Mouse (Mus musculus): Measurements from ENCODE around the gene Sorbs1. TPM values are rescaled to one million over a fixed set of nuclear protein-coding genes. Genes with fewer than 3 reads are reported as not detected.

The Sorbs1 gene
- total RNA-seq, 1 experiment from 2014 or later: 5.8 TPM

- ATAC-seq (replicated peaks; ENCODE audit: low read depth, poor library complexity, severe bottlenecking): peak; percentile 84
These were observed 122.1 kb downstream of the Sorbs1 start for GRCm38 (mm10) chr19:40391469-40391868.

DNA sequence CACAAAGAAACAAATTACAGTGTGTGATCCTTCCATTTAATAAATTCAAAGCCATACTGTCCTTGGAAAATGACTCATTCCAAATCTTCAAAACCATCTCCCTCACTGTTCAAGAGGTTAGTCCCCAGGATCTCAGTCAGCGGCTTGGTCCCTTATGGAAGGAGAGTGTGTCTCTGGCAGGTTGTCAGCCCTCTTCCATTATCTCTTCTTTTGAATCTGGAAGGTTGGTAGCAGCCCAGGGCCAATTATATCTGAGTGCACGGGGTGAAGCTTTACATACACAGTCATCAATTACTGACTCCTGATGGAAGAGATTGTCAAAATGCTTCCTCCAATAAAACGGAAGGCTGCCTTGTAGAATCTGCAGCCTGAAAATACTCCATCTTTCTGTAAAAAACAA lies 126.7 kb downstream of the Sorbs1 start:
- ATAC-seq (replicated peaks; ENCODE audit: low read depth, poor library complexity, severe bottlenecking): no peak

DNA sequence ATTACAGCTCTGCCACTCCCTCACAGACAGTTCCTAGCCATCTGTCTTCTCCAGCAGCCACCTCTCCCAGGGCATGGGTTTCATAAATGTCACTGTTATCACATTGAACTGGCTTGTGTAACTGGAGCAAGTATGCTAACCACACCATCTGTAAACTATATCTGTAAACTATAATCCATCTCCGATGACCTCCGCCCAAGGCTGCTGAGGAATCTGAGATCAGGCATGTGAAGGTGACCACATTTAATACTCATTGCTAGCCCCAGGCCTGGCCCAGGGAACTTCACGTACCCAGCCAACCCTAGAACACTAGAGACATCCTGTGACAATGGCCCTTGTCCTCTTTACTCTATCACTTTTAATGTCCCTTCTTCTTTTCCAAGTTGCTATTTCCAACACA lies 128.2 kb downstream of the Sorbs1 start:
- no peak for ATAC-seq (replicated peaks; ENCODE audit: low read depth, poor library complexity, severe bottlenecking)

GRCm38 (mm10) chr19:40383931-40384330 lies 129.6 kb downstream of the Sorbs1 start:
- 0 out of 2 replicates have a peak, but pooled peaks have one; percentile 37 for ATAC-seq (replicated peaks; ENCODE audit: low read depth, poor library complexity, severe bottlenecking)

DNA sequence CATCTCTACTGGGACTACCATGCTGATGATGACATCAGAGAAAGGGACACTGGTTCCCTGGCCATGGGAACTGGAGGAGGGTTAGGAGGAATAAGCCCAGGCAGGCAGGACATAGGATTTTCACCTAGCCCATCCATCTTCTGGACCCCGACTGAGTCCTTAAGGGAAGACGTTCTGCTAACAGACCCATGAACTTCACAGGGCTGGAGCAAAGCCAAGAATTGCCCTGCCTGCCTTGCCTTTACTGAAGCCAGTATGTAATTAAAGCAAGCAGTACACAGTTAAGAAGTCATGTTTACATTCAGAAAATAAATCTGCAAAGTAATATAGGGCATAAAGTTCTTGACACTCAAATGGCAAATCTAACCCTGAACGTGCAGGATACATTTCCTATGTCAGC lies 132.9 kb downstream of the Sorbs1 start:
- ATAC-seq (replicated peaks; ENCODE audit: low read depth, poor library complexity, severe bottlenecking): no peak

- no peak for ATAC-seq (replicated peaks; ENCODE audit: low read depth, poor library complexity, severe bottlenecking)
These were observed 133.6 kb downstream of the Sorbs1 start for GRCm38 (mm10) chr19:40380005-40380404.

GRCm38 (mm10) chr19:40379081-40379480 lies 134.5 kb downstream of the Sorbs1 start:
- ATAC-seq (replicated peaks; ENCODE audit: low read depth, poor library complexity, severe bottlenecking): no peak

DNA sequence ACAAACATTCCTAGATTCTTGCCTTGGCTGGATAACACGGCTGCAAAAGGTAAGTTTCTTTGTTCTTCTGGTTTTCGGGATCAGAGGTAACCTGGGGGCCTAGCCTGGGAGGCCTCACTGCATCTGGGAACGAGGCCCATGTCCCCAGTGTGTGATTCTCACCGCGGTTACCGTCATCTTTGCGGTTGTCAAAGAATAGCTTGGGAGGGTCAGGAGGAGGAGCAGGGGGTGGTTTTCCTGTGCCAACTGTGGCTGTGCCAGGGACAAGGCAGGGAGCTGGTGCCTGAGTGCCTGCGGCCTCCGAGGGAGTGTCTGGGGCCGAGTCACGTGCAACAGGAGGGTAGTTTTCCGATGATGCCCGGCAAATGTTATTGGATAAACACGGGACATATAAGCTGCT lies 135.9 kb downstream of the Sorbs1 start:
- no peak for ATAC-seq (replicated peaks; ENCODE audit: low read depth, poor library complexity, severe bottlenecking)

DNA sequence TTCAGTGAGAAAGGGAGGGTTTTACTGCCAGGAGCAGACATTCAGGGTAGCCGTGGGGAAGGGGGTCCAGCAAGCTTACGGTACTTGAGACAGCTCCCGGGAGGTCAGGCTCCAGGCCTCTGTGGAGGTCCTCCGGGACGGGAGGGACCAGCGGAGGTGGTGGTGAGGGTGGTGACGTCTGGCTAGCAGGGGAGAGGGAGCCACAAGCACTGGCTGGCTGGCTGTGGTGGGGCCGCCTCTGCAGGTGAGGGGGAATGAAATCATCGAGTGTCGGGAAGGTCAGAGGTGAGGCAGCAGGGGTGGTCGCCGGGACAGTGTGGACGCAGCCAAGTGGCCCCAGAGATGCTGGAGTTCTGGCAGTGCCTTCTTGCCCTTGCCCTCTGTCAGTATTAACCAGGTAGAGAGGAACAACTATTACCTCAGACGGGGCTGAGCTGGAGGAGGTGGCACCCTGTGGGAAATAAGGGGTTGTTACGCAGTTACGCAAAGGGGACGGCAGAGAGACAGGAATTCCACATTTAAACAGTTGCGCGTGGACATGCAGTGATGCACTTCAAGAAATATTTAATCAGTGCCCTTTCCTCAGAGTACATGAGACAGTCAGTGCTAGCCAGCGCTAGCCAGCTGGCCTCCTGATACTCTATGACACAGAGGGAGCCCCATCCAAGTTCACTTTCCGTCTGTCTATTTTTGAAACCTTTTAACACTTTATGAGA lies 136.9 kb downstream of the Sorbs1 start:
- ATAC-seq (replicated peaks; ENCODE audit: low read depth, poor library complexity, severe bottlenecking): no peak

DNA sequence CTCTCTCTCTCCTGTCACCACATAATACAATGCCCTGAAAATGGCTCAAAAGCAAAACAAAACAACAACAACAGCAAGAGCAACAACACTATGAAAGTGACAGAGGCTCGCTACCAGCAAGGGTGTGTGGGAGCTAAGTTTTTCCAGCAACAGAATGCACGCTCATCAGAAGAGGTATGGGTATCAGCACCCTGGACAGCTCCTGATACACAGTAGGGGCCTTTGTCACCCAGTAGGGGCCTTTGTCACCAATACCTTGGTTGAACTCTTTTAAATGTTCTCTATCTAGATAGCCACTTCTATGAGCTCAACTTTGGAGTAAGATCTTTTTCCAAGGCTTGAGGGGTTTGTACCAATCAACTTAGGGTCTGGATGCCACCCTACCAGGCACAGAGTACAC lies 138.9 kb downstream of the Sorbs1 start:
- ATAC-seq (replicated peaks; ENCODE audit: low read depth, poor library complexity, severe bottlenecking): no peak

DNA sequence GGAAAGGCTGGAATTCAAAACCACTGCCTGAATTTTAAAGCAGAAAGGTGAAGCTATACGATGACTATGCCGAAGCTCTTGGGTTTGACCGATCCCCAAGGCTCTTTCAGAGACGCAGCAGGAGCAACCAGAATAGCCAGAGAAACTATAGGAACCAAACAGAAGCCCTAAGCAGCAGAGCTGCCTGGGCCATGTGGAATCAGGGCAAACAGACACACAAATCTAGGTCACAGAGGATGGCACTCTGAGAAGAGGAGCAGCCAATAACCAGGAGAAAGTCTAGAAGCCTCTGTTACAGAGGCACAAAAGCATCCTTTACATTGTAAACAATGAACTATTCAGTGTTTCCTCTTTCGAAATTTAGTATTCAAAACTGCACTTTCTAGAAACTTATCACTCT lies 140.9 kb downstream of the Sorbs1 start:
- no peak for ATAC-seq (replicated peaks; ENCODE audit: low read depth, poor library complexity, severe bottlenecking)

DNA sequence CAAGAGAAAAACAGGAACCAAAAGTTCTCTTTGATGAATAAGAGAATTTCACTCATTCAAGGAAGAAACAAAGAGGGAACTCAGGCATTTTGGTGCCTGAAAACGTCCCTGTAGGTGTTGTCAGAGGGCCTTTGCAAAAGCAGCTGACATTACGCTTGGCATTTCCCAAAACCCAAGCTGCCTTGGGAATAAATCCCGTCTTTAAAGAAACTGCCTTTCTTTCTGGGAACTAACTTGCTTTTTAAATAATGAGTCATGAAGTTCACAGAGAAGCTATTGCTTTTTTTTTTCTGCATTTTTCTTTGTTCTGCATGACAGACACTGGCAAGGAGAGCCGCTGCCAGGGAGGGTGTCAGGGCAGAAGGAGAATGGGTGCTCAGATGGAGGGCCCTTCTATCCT lies 141.7 kb downstream of the Sorbs1 start:
- no peak for ATAC-seq (replicated peaks; ENCODE audit: low read depth, poor library complexity, severe bottlenecking)

DNA sequence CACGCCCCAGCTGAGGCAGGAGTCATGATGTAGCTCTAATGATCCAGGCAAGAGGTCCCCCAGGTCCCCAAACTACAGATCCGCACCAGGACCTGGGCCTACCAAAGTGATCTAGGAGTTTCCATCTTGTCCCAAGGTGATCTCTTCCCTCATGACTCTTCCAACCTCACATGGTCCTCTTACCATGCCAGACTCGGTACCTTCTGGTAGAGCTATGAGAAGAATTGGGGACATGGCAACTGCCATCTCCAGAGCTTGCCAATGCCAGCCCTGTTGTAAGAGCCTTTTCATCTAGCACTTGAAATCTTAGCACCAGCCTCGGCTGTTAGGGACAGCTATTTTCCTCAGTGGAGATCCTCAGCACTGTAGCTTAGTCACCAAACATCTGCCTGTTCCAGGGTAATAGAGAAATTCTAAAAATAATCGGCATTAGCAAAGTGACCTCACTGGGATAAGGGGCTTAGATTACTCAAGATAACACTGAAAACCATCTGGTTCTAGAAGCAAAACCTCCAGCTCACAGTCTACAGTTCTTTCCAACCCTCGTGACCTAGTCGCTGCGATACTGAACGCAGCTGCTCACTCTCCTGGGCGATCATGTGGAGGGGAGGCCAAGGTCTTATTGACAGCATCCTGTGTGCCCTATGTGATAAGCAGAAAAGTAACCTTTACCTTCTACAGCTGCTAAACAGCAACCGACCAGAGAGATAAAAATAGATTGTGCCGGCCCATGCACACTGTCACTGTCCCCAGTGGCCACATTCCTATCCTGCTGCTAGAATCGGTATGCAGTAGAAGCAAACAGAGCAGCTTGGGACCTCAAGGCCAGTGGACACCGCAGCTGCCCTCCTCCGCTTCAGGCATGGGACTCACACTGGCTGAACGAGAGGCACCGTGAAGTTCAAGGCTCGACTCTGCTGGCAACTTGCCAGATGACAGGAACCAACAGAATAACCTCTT lies 143.4 kb downstream of the Sorbs1 start:
- 0 out of 2 replicates have a peak, but pooled peaks have one; percentile 28 for ATAC-seq (replicated peaks; ENCODE audit: low read depth, poor library complexity, severe bottlenecking)

- no peak for ATAC-seq (replicated peaks; ENCODE audit: low read depth, poor library complexity, severe bottlenecking)
These were observed 145.1 kb downstream of the Sorbs1 start for GRCm38 (mm10) chr19:40368517-40368916.

DNA sequence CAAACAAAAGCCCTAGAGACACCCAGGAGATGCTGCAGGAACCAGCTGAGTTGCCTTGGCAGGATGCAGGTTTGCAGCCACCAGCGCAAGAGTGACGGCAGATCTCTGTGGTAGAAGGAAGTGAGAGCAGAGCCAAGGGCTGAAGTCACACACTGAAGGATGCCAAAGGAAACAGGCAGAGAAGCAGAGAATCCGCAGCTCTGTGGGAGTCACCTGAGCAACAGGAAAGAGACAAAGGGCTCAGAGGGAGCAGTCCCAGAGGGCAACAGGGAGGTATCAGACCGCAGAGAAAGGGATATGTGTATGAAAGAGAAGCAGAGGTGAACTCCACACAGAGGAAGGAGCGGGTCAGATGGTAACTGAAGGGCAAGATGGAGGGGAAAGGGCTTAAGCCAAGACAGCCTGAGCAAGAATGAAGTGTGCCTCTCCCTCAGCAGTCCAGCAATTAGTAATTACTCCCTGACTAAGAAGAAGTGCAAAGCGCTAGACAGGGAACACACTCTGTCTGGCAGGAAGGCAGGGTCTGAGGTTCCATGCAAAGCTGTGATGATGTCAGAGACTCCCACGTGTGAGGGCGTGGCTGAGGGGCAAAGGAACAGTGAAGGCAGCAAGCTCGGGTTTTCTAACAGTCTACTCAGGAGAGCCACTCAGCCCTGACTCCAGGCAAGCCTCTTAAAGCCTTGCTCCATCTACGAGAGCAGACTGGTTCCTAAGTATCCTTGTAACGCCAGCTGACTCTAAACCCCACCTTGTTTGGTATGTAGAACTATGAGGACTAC lies 147.2 kb downstream of the Sorbs1 start:
- peak; percentile 80 for ATAC-seq (replicated peaks; ENCODE audit: low read depth, poor library complexity, severe bottlenecking)

DNA sequence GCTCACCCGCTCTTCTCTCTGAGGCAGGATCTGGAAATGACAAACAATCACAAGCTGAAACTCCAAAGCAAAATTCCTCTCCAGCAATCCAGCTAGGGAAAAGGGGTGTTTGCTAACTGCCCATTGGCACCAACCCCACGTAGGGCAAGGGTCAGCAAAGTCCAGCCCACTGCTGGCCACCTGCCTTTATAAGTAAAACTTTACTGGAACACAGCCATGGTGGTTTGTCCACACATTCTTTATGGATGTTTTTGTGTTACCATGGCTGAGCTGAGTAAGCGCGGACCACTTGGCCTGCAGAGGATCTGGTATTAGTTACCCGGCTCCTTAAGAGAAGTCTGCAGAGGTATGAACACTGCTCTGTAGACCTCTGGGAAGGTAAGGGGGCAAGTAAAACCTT lies 148.4 kb downstream of the Sorbs1 start:
- no peak for ATAC-seq (replicated peaks; ENCODE audit: low read depth, poor library complexity, severe bottlenecking)

DNA sequence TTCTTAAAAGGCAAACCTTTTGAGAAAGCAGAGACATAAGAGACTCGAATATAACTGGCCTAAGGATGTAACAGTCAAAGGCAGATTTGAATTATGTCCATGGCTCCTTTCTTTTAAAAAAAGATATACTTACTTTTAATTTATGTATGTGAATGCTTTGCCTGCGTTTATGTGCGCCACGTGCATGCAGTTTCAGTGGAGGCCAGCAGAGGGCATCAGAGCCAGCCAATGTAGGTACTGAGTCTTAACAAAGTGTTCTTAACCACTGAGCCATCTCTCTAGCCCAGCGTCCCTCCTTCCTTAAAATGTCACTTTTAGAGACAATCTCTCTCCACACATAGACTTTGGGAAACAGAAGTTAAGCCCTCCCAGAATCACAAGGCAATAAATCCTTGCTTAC lies 150.1 kb downstream of the Sorbs1 start:
- ATAC-seq (replicated peaks; ENCODE audit: low read depth, poor library complexity, severe bottlenecking): no peak

DNA sequence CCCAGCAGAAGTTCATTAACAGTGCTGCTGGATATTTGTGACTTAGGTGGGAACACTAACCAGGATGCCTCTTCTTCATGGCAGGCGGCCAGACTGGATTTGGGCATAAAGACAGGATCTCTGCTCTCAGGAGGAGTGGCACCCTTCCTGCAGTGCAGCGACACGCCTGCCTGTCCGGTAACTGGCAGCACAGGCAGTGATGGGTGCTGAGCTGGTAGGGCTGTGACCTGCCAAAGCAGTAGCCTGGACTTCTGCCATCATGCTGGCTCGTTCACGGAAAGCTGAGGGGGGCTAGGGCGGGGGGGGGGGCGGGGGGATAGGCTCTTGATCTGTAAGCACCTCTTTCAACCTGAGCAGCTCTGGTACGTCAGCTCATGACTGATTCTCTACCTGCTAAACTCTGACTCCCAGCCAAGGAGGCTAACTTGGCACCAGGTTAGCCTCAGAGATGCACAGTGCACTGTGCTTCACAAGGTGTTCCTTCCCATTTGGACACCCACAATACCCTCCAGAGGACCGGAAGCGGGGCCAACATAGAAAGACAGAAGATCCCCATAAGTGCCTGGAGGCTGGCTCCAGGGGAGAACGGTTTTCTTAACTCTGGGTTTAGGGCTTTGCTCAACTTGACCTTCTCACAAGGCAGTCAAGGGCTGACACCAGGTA lies 151.2 kb downstream of the Sorbs1 start:
- no peak for ATAC-seq (replicated peaks; ENCODE audit: low read depth, poor library complexity, severe bottlenecking)

DNA sequence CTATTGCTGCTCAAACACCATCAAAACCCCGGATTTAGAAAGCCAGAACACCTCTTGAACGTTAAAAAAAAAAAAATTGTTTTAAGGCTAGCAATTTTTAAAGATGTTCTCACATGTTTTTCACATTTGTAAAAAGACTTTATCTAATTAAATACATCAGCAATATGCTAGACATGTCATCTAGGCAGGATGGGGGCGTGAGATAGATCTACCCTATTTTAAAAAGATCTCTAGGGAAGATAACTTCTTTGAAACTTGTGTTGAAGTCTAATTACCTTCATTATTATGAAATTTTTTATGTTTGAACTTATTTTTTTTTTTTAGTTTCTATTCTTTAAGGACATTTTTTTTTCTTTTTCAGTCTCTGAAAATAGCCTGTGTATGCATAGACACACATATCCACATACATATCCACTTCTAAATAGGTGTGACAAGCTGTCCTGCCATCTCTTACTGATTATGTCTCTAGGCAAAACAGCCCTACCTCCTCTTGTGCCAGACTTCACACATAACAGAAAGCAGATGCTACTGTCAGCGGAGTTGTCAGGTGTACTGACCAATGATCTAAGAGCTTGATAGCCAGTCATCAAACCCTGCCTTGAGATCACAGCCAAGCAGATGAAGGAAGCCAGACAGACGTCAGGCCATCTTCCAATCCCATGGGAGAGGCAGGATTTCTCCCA lies 153.7 kb downstream of the Sorbs1 start:
- ATAC-seq (replicated peaks; ENCODE audit: low read depth, poor library complexity, severe bottlenecking): no peak

Data from common myeloid progenitor, adult 5-6 weeks (primary cell).